Mouse (Mus musculus): ENCODE results near the gene Ndufaf4.

GRCm38 (mm10) chr4:24896829-24897228 lies 1.1 kb upstream of the Ndufaf4 start:
- TF ChIP-seq CTCF (IDR thresholded peaks at IDR 0.05; ENCODE audit: control insufficient read depth, insufficient read depth, insufficient read length) (no peak), USF1 (IDR thresholded peaks at IDR 0.05; ENCODE audit: low read depth) (no peak), MAX (IDR thresholded peaks at IDR 0.05) (no peak), CEBPB (IDR thresholded peaks at IDR 0.05; ENCODE audit: low read depth) (no peak), MYOD1 (IDR thresholded peaks at IDR 0.05; ENCODE audit: control insufficient read depth, insufficient read length, low read depth) (no peak), MYOG (IDR thresholded peaks at IDR 0.05; ENCODE audit: control insufficient read depth, extremely low read depth, insufficient read length) (no peak), FOSL1 (IDR thresholded peaks at IDR 0.05; ENCODE audit: insufficient read depth, low read length, poor library complexity, severe bottlenecking) (no peak)
